Mouse (Mus musculus) liver (tissue): ENCODE measurements around the gene Tecpr2.

Source experiments
- DNase-seq: peaks from one replicate; pipeline ENCODE4 v3.0.0-alpha.2; 2020; ENCODE audit warnings: mixed read lengths

Gene Tecpr2

DNA sequence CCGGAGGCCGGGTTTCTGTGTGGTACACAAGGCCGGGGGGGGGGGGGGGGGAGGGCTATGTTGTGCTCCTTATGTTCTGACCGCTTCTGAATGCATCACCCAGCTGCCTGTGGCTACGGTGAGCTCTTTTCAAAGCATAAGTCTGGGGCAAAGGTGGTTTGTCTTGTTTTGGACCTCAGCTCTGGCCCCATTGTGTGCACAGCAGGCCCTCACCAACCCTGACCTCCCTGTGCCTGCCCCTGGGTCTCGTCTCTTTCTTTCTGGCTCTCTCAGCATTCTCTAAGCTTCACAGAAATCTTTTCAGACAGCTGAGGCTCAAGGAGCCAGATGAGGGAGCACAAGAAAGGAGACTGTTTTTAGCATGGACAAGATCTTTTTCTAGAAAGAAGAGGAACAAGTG lies 23.5 kb upstream of the Tecpr2 start:
- DNase-seq: no peak

DNA sequence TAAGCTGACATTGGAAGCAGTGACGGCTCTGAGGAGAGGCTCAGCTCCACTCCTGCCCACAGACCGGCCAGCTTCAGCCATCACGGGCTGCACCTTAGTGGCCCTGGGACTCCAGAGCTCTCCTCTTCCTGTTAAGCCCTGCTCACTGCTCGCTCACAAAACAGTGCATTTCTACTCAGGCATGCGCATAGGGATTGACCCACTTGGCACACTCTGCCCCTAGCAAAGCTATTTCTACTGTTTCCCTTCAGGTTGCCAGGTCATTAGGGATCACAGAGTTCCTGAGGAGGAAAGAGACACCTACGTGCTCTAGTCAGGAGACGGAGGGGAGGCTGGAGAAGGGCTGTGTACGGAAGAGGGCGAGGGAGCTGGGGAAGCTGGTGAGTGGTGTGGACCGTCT lies 23.1 kb upstream of the Tecpr2 start:
- DNase-seq: no peak

DNA sequence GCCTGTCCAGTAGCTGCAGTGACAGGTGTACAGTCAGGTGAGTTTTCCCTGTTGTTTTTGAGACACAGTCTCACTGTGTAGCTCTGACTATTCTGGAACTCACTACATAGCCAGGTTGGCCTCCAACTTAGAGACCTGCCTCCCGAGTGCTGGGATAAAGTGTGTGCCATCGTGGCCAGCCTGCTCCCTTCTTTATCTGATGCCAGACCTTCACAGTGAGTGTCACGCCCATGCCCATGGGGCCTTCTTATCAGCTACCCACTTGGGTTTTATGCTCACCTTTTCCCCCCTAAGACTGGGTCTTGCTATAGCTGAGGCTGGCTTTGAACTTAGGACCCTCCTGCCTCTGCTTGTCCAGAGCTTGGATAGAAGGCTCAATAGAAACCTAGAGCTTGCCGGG lies 19.0 kb upstream of the Tecpr2 start:
- peak; percentile 69 for DNase-seq

DNA sequence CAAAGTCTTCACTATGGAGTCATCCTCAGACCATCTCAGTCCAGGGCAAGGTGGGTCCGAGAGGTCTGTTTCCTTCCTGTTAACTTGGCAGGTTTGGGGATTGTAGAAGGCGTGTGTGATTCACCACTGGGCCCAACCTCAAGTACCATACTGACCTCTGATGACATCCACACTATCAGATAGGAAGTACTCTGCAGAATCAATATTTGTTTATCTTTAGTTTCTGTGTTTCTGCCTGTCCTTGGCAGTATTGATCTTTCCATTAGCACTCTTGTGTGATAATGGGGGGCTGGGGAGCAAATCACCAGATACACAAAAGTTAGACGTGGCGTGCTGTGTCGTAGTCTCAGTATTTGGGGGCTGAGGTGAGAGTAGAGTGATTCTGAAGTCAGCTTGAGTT lies 17.8 kb upstream of the Tecpr2 start:
- DNase-seq: no peak

GRCm38 (mm10) chr12:110875351-110875750 lies 13.7 kb upstream of the Tecpr2 start:
- DNase-seq: no peak

- no peak for DNase-seq
These were observed 6.8 kb upstream of the Tecpr2 start for GRCm38 (mm10) chr12:110882291-110882690.

DNA sequence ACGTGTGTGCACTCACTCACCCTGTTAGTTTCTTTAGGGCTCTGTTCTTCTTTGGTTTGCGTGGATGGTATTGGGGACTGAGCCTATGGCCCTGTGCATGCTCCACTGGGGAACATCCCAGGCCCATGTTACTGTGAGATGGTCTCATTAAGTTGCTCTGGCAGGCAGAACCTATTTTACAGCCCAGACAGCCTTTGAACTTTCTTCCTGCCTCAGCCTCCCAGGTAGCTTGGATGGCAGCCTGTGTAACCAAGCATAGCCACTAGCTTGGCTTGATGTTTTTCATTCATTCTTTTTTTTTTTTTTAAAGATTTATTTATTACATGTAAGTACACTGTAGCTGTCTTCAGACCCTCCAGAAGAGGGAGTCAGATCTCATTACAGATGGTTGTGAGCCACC lies 3.8 kb upstream of the Tecpr2 start:
- no peak for DNase-seq

- DNase-seq: no peak
These were observed 958 bp upstream of the Tecpr2 start for GRCm38 (mm10) chr12:110888106-110888505.

DNA sequence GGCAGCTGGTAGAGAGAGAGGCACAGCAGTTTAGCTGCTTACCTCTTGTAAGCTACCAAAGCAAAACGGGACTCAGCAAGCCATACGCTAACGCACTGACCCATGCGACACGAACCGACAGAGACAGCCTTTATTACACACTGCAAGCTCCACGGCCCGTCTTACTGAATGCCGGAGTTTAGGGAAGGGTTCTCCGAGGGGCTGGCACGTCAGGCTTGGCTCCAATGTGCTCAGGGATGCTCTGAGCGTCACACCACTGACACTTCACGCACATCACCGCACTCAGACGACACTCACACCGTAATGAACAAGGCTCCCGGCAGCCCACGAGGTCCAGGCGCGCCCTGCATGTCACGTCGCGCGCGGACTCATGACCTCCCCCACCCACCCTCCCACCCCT lies 458 bp upstream of the Tecpr2 start:
- DNase-seq: no peak

DNA sequence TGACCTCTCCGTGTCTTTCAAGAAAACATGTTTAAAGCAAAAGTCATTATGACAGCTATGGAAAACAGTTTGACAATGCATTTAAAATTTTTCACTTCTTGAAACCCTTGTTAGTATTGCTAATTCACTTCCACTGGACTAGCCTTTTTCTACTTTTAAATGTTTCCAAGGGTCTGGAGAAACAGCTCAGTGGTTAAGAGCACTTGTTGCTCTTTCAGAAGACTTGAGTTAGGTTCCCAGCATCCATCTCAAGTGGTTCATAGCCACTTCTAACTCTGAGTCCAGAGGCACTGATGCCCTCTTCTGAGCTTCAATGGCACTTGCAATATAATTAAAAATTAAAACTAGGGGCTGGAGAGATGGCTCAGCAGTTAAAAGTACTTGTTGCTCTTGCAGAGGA lies 2.8 kb downstream of the Tecpr2 start:
- no peak for DNase-seq

DNA sequence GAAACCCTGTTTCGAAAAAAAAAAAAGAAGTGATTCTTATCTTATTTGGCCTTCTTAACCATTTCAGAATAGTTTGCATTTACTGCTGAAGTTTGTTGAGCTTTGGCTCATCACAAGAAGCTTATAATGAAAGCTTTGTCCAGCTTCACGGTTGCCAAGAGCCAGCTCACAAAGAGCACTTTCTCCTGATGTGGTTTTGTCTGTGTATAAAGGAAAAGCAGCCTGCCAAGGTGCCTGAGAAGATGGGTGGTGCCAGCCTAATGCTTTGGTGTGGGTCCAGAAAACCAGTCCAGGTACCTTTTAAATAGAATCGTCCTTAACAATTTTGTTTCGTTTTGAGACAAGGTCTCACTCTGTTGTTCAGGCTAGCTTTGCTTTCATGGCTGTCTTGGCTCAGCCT lies 13.0 kb downstream of the Tecpr2 start:
- DNase-seq: no peak

GRCm38 (mm10) chr12:110903536-110903935 lies 14.5 kb downstream of the Tecpr2 start:
- DNase-seq: peak; percentile 33

GRCm38 (mm10) chr12:110907845-110908244 lies 18.8 kb downstream of the Tecpr2 start:
- DNase-seq: no peak

- DNase-seq: no peak
These were observed 20.9 kb downstream of the Tecpr2 start for GRCm38 (mm10) chr12:110909962-110910361.

GRCm38 (mm10) chr12:110915761-110916160 lies 26.7 kb downstream of the Tecpr2 start:
- DNase-seq: no peak

- DNase-seq: no peak
These were observed 31.2 kb downstream of the Tecpr2 start for GRCm38 (mm10) chr12:110920254-110920653.

GRCm38 (mm10) chr12:110921572-110921971 lies 32.5 kb downstream of the Tecpr2 start:
- DNase-seq: no peak

DNA sequence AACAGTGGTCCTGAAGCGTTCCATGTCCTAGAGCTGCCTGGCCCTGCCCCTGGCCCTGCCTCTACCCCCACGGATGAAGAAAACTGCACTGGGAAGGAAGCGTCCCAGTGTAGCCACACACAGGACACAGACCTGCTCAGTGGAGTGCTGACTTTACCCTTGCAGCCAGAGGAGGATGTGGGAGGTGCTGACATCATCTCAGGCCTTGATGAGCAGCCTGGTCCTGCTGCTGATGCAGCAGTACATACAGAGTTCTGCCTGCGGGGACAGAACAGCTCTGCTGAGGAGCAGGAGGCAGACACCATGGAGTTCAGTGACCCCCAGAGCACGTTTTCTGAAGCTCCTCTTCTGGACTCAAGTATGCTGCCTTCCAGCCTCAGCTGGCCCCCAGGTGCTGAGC lies 43.8 kb downstream of the Tecpr2 start:
- no peak for DNase-seq

- peak; percentile 85 for DNase-seq
These were observed 47.0 kb downstream of the Tecpr2 start for GRCm38 (mm10) chr12:110935983-110936620.

DNA sequence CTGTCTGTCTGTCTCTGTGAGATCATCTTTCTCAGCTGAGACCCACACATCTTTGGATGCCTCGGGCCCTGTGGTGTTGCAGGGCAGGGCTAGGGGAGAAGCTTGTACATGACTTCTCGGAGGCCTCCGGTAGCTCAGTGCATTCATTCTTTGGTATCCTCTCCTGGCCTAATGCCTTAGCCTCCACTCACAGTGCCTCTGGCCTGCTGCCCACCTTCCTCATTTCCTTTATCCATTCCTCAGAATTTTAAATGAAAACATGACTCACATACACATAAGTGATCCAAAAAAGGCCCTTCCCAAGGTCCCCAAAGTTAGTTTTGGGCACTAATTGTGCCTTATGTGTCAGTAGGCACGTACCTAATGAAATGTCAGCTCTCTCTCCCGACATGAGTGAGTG lies 48.4 kb downstream of the Tecpr2 start:
- no peak for DNase-seq

- no peak for DNase-seq
These were observed 50.3 kb downstream of the Tecpr2 start for GRCm38 (mm10) chr12:110939385-110939784.

- no peak for DNase-seq
These were observed 51.8 kb downstream of the Tecpr2 start for GRCm38 (mm10) chr12:110940869-110941268.

GRCm38 (mm10) chr12:110946216-110946615 lies 57.2 kb downstream of the Tecpr2 start:
- no peak for DNase-seq

- no peak for DNase-seq
These were observed 59.2 kb downstream of the Tecpr2 start for GRCm38 (mm10) chr12:110948082-110948909.

DNA sequence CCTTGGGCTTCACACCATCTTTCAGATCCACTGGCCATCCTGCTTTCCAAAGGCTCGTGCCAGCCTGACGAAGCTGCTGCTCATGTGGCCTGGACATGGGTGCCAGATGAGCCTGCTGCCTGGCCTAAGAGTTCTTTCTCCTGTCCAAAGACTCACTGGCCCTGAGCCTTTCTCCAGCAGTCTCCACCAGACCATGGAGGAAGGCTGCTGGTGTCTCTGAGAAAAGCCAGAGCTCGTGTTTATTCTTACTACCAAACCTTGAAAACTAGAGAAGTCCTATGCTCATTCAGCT lies 59.8 kb downstream of the Tecpr2 start:
- DNase-seq: no peak
